In the genomic region with DNA sequence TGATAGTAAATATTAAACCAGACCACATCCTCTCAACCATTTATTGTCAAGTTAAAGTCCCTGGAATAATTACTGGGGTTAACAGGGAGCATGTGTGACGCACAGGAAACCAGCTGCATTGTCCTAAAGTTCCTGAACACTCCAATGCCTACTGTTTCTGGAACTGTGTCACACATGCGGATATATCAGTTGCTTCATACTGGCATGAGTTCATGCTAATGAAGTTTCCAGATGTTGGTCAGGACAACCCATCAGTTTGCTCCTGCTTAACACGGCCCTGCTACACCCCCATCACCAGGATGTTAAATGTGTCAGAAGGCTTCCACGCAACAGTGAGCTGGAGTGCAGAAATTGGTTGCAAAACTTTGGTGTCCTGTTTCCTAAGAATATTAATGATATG, we compare ENCODE assay signal across 12 mouse cellular contexts. TPM values are rescaled to one million over a fixed set of nuclear protein-coding genes. Genes with fewer than 3 reads are reported as not detected.
DNase-seq lines count a peak whose midpoint lies in the region; ATAC-seq and TF ChIP-seq lines count a peak whose summit lies in the region.
"Had no signal": no experiment of that assay in that cellular context is flagged by ENCODE, and none has a peak within 500 bp of the region (broad histone marks: within the 10 kb centered on the region; RNA-seq: fewer than 3 reads in every experiment).

No protein-coding gene starts in this region.

- WGBS in intestine, embryonic 14.5 days, result 62% methylated on average over 4 of the region's 4 CpGs
- 63% methylated on average over 4 of the region's 4 CpGs for WGBS in intestine, postnatal 0 days
- WGBS in stomach, embryonic 15.5 days, result 42% methylated on average over 4 of the region's 4 CpGs

- no peaks in the 10 kb centered on the region for H3K9me3 ChIP-seq in intestine, embryonic 14.5 days (ENCODE audit: control insufficient read depth, low read length)
- no peaks in the 10 kb centered on the region for H3K9me3 ChIP-seq in intestine, postnatal 0 days (ENCODE audit: control insufficient read depth)
- no peaks in the 10 kb centered on the region for H3K9me3 ChIP-seq in stomach, embryonic 15.5 days
- H3K9me3 ChIP-seq: hindbrain, embryonic 13.5 days; midbrain, embryonic 12.5 days had no signal

- DNase-seq in intestine, embryonic 14.5 days (ENCODE audit: low spot score), result peak; percentile 47
- DNase-seq in heart, postnatal 10 days, result peak; percentile 64 to 69
- peak; percentile 48 to 58 for DNase-seq in kidney, postnatal 4 days
- no peak for DNase-seq in retina, postnatal 1 day
- no peak for DNase-seq in left cerebral cortex, adult 2 months (ENCODE audit: extremely low spot score in 1 of 2, low spot score in 2 of 2)
- no peak for DNase-seq in urinary bladder, postnatal 25 days (ENCODE audit: low spot score)
- DNase-seq: cerebellum, adult 2 months had no signal

- H3K9ac ChIP-seq in intestine, embryonic 14.5 days (ENCODE audit: low read length), result no peak overlapping the region
- no peak overlapping the region for H3K9ac ChIP-seq in intestine, postnatal 0 days (ENCODE audit: low read depth, low read length)
- no peak overlapping the region for H3K9ac ChIP-seq in stomach, embryonic 15.5 days
- H3K9ac ChIP-seq: hindbrain, embryonic 13.5 days; midbrain, embryonic 12.5 days had no signal

- H3K4me1 ChIP-seq in intestine, embryonic 14.5 days (replicated peaks; ENCODE audit: control insufficient read depth, insufficient read depth, low read length), result no peaks in the 10 kb centered on the region
- no peaks in the 10 kb centered on the region for H3K4me1 ChIP-seq in intestine, postnatal 0 days (replicated peaks; ENCODE audit: control insufficient read depth, insufficient read depth, low read length)
- H3K4me1 ChIP-seq in stomach, embryonic 15.5 days, result no peaks in the 10 kb centered on the region
- H3K4me1 ChIP-seq: hindbrain, embryonic 13.5 days; midbrain, embryonic 12.5 days had no signal

- H3K36me3 ChIP-seq in intestine, embryonic 14.5 days (ENCODE audit: control insufficient read depth, insufficient read depth, low read length), result no peaks in the 10 kb centered on the region
- no peaks in the 10 kb centered on the region for H3K36me3 ChIP-seq in intestine, postnatal 0 days (ENCODE audit: control insufficient read depth, insufficient read depth)
- H3K36me3 ChIP-seq in stomach, embryonic 15.5 days, result no peaks in the 10 kb centered on the region
- H3K36me3 ChIP-seq: hindbrain, embryonic 13.5 days; midbrain, embryonic 12.5 days had no signal

- peak overlapping the region; percentile 57; the same call in 1 of the 2 replicates for H3K27ac ChIP-seq in intestine, embryonic 14.5 days (ENCODE audit: low read depth)
- no peak overlapping the region for H3K27ac ChIP-seq in intestine, postnatal 0 days (ENCODE audit: low read depth, low read length)
- H3K27ac ChIP-seq in stomach, embryonic 15.5 days, result no peak overlapping the region
- no peak overlapping the region for H3K27ac ChIP-seq in left cerebral cortex, adult 2 months
- H3K27ac ChIP-seq: hindbrain, embryonic 13.5 days; midbrain, embryonic 12.5 days had no signal

- no peak overlapping the region for H3K4me3 ChIP-seq in intestine, embryonic 14.5 days (ENCODE audit: low read depth, low read length)
- no peak overlapping the region for H3K4me3 ChIP-seq in intestine, postnatal 0 days (ENCODE audit: low read depth, low read length)
- no peak overlapping the region for H3K4me3 ChIP-seq in stomach, embryonic 15.5 days (replicated peaks)
- no peak overlapping the region for H3K4me3 ChIP-seq in left cerebral cortex, adult 2 months
- H3K4me3 ChIP-seq: hindbrain, embryonic 13.5 days; midbrain, embryonic 12.5 days had no signal

- intact Hi-C loops in heart, postnatal 10 days (cut with DNase I), result loop anchor here (5.0 kb wide), 1 partner anchor 37 kb away; no protein-coding TSS in a partner anchor
- intact Hi-C loops in left cerebral cortex, adult 2 months (cut with DNase I), result no loop called here

- H3K4me2 ChIP-seq in intestine, embryonic 14.5 days (ENCODE audit: low read length), result no peak overlapping the region
- H3K4me2 ChIP-seq in intestine, postnatal 0 days (replicated peaks; ENCODE audit: low read depth), result no peak overlapping the region
- no peak overlapping the region for H3K4me2 ChIP-seq in stomach, embryonic 15.5 days
- H3K4me2 ChIP-seq: hindbrain, embryonic 13.5 days; midbrain, embryonic 12.5 days had no signal

- TF ChIP-seq CTCF in intestine, postnatal 0 days (IDR thresholded peaks at IDR 0.05; ENCODE audit: low read depth), result no peak
- TF ChIP-seq CTCF in left cerebral cortex, adult 2 months (IDR thresholded peaks at IDR 0.05), result no peak

- H3K27me3 ChIP-seq in intestine, embryonic 14.5 days (replicated peaks; ENCODE audit: control insufficient read depth, insufficient read depth, low read length), result no peaks in the 10 kb centered on the region
- H3K27me3 ChIP-seq in intestine, postnatal 0 days (replicated peaks; ENCODE audit: control insufficient read depth, insufficient read depth, low read length), result no peaks in the 10 kb centered on the region
- no peaks in the 10 kb centered on the region for H3K27me3 ChIP-seq in stomach, embryonic 15.5 days (replicated peaks)
- H3K27me3 ChIP-seq: hindbrain, embryonic 13.5 days; midbrain, embryonic 12.5 days had no signal

- no peak for ATAC-seq in intestine, embryonic 14.5 days (replicated peaks; ENCODE audit: low FRiP score, low TSS enrichment, low read depth)
- no peak for ATAC-seq in intestine, postnatal 0 days
- peak; percentile 22 for ATAC-seq in stomach, embryonic 15.5 days (ENCODE audit: insufficient read depth, low FRiP score, low read depth)

RNA-seq across cellular contexts. Expression of gene Gm7168, which starts 33.6 kb away (rescaled TPM):
- not detected in 2 replicates for polyA plus RNA-seq in intestine, embryonic 14.5 days (2014; fragmentation: Nextera tagmentation; extraction: Ambion mirVana)
- polyA plus RNA-seq in intestine, postnatal 0 days (2015; fragmentation: Nextera tagmentation; extraction: Ambion mirVana), result not detected in 2 replicates
- total RNA-seq in heart, postnatal 10 days (2021), result not detected
- polyA plus RNA-seq in stomach, embryonic 15.5 days (2015; fragmentation: Nextera tagmentation; extraction: Ambion mirVana), result not detected in 2 replicates
- not detected for total RNA-seq in left cerebral cortex, adult 2 months (2021)
- total RNA-seq: left cerebral cortex, adult 8-10 months had no signal
- polyA plus RNA-seq: cerebellum, adult 2 months; hindbrain, embryonic 13.5 days; midbrain, embryonic 12.5 days had no signal

Comparison
In these comparisons a context has a peak if more than half of its experiments do, and no peak if none do; other contexts are left out.
1. DNase-seq: peak in intestine, embryonic 14.5 days (single experiment), heart, postnatal 10 days (2 of 2) and kidney, postnatal 4 days (2 of 2); none in retina, postnatal 1 day (single experiment), left cerebral cortex, adult 2 months (0 of 2) and urinary bladder, postnatal 25 days (single experiment).